16 mouse cellular contexts compared by ENCODE assay signal in the genomic region with DNA sequence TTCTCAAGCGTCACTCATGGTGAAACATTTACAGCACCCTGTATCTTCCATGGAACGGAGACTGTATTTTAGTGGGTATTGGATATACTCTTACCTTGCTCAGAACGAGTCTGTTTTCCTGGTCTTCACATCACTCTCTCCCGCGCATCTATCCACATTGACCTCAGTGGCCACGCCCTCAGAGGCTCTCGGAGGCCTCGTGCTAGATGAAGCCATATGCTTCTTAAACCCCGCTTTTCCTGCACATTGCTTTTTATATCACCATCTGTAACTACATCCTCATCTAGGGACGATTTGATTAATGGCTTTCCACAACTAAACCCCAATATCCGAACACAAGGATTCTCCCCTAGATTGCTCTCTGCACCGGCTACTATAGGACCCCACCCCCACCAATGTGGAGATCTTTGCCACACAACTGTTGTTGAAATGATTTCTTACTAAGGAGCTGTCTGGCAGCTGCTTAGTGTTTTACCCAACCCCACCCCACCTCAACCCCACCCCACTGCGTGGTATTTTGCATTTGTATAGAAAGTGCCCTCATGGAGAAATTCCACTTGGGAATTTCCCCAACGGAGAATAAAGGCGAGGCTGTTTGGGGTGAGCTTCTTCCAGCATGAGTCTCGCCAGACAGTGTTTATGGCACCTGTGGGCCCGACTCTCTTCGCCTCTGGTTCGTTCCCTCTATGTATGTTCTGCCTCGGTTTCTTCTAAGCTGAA.
"Had no signal": no experiment of that assay in that cellular context is flagged by ENCODE, and none has a peak within 500 bp of the region (broad histone marks: within the 10 kb centered on the region; RNA-seq: fewer than 3 reads in every experiment).

No protein-coding gene starts in this region.

- H3K27ac ChIP-seq: kidney, embryonic 15.5 days; left cerebral cortex, adult 2 months; liver, embryonic 14.5 days; midbrain, embryonic 10.5 days; neural tube, embryonic 12.5 days; stomach, postnatal 0 days had no signal

- H3K4me2 ChIP-seq: kidney, embryonic 15.5 days; liver, embryonic 11.5 days; lung, embryonic 14.5 days; neural tube, embryonic 12.5 days had no signal

- DNase-seq: kidney, adult 8-10 months; layer of hippocampus, postnatal 36 days; liver, postnatal 0 days; lung, embryonic 14.5 days; midbrain, embryonic 14.5 days; thymus, adult 2 months; thymus, postnatal 25 days had no signal

- H3K4me1 ChIP-seq: neural tube, embryonic 12.5 days had no signal

- ATAC-seq: liver, postnatal 0 days; lung, postnatal 0 days had no signal

- H3K36me3 ChIP-seq: kidney, embryonic 15.5 days; midbrain, embryonic 10.5 days; neural tube, embryonic 12.5 days had no signal

- H3K9ac ChIP-seq: kidney, embryonic 15.5 days; liver, embryonic 14.5 days; liver, postnatal 0 days; lung, embryonic 14.5 days; neural tube, embryonic 12.5 days had no signal

- H3K27me3 ChIP-seq: kidney, embryonic 15.5 days; megakaryocyte, embryonic 14.5 days; neural tube, embryonic 12.5 days had no signal

- H3K9me3 ChIP-seq: kidney, embryonic 15.5 days; midbrain, embryonic 10.5 days; neural tube, embryonic 12.5 days had no signal

- H3K4me3 ChIP-seq: kidney, embryonic 15.5 days; left cerebral cortex, adult 2 months; megakaryocyte, embryonic 14.5 days; midbrain, embryonic 10.5 days; neural tube, embryonic 12.5 days had no signal
